ENCODE assay signal across 10 mouse cellular contexts in genomic region chr19:3907876-3908660, GRCm38 (mm10). TPM values are rescaled to one million over a fixed set of nuclear protein-coding genes. Genes with fewer than 3 reads are reported as not detected.
A peak's percentile ranks its signal among the peaks of the same experiment; 100 is the strongest.
DNase-seq lines count a peak whose midpoint lies in the region; ATAC-seq and TF ChIP-seq lines count a peak whose summit lies in the region.
"Had no signal": no experiment of that assay in that cellular context is flagged by ENCODE, and none has a peak within 500 bp of the region (broad histone marks: within the 10 kb centered on the region; RNA-seq: fewer than 3 reads in every experiment).

No protein-coding gene starts in this region.

- no peaks in the 10 kb centered on the region for H3K9me3 ChIP-seq in heart, embryonic 10.5 days
- no peaks in the 10 kb centered on the region for H3K9me3 ChIP-seq in midbrain, embryonic 15.5 days
- no peaks in the 10 kb centered on the region for H3K9me3 ChIP-seq in midbrain, postnatal 0 days (ENCODE audit: low read length)
- no peaks in the 10 kb centered on the region for H3K9me3 ChIP-seq in limb, embryonic 13.5 days
- H3K9me3 ChIP-seq in stomach, embryonic 16.5 days (replicated peaks; ENCODE audit: control insufficient read depth, low read length): no peaks in the 10 kb centered on the region

- H3K4me2 ChIP-seq in midbrain, embryonic 15.5 days: peak overlapping the region; percentile 57; the same call in 1 of the 2 replicates
- H3K4me2 ChIP-seq in midbrain, postnatal 0 days (ENCODE audit: low read depth, low read length, poor library complexity, severe bottlenecking): no peak overlapping the region
- peak overlapping the region; percentile 83 for H3K4me2 ChIP-seq in limb, embryonic 13.5 days (replicated peaks)
- peak overlapping the region; percentile 73 for H3K4me2 ChIP-seq in stomach, embryonic 16.5 days (ENCODE audit: low read depth, low read length)

- 91% methylated on average over 8 of the region's 8 CpGs for WGBS in heart, embryonic 10.5 days
- 87% methylated on average over 8 of the region's 8 CpGs for WGBS in midbrain, embryonic 15.5 days
- 91% methylated on average over 8 of the region's 8 CpGs for WGBS in midbrain, postnatal 0 days
- 84% methylated on average over 8 of the region's 8 CpGs for WGBS in limb, embryonic 13.5 days
- WGBS in stomach, embryonic 16.5 days: 72% methylated on average over 8 of the region's 8 CpGs

- peaks cover 54% of the 10 kb centered on the region for H3K4me1 ChIP-seq in heart, embryonic 10.5 days
- H3K4me1 ChIP-seq in midbrain, embryonic 15.5 days: peaks cover 27% of the 10 kb centered on the region
- peaks cover 4% of the 10 kb centered on the region; the same call in 1 of the 2 replicates for H3K4me1 ChIP-seq in midbrain, postnatal 0 days (ENCODE audit: insufficient read depth, low read length)
- H3K4me1 ChIP-seq in limb, embryonic 13.5 days: peaks cover 47% of the 10 kb centered on the region
- peaks cover 35% of the 10 kb centered on the region for H3K4me1 ChIP-seq in stomach, embryonic 16.5 days (ENCODE audit: control insufficient read depth, insufficient read depth, low read length)

- no peak for DNase-seq in heart, embryonic 10.5 days (ENCODE audit: low spot score)
- no peak for DNase-seq in heart, postnatal 10 days
- no peak for DNase-seq in midbrain, postnatal 0 days (ENCODE audit: low spot score)
- DNase-seq in adrenal gland, adult 18-20 months (ENCODE audit: low spot score in 2 of 2): no peak
- DNase-seq: cerebellum, postnatal 10 days had no signal

- intact Hi-C loops in heart, postnatal 10 days (cut with DNase I): no loop called here

- ATAC-seq in midbrain, embryonic 15.5 days (replicated peaks): no peak
- ATAC-seq in midbrain, postnatal 0 days (ENCODE audit: low FRiP score): no peak
- no peak for ATAC-seq in limb, embryonic 13.5 days (ENCODE audit: low FRiP score, low read depth)
- ATAC-seq in stomach, embryonic 16.5 days (ENCODE audit: insufficient read depth, low FRiP score): no peak
- no peak for ATAC-seq in monocyte, adult 5-6 weeks (replicated peaks; ENCODE audit: insufficient number of reproducible peaks, low FRiP score, low TSS enrichment, poor library complexity, severe bottlenecking)

- peak overlapping the region; percentile 68; the same call in 1 of the 2 replicates for H3K4me3 ChIP-seq in heart, embryonic 10.5 days
- no peak overlapping the region for H3K4me3 ChIP-seq in midbrain, embryonic 15.5 days
- no peak overlapping the region for H3K4me3 ChIP-seq in midbrain, postnatal 0 days (ENCODE audit: low read depth, low read length)
- peak overlapping the region; percentile 58 for H3K4me3 ChIP-seq in limb, embryonic 13.5 days
- H3K4me3 ChIP-seq in stomach, embryonic 16.5 days (replicated peaks; ENCODE audit: low read length): peak overlapping the region; percentile 85; the same call in 1 of the 2 replicates

- no peak overlapping the region for H3K27ac ChIP-seq in heart, embryonic 10.5 days
- no peak overlapping the region for H3K27ac ChIP-seq in midbrain, embryonic 15.5 days
- no peak overlapping the region for H3K27ac ChIP-seq in midbrain, postnatal 0 days (ENCODE audit: low read depth, low read length)
- H3K27ac ChIP-seq in limb, embryonic 13.5 days: no peak overlapping the region
- H3K27ac ChIP-seq in stomach, embryonic 16.5 days (ENCODE audit: low read length): peak overlapping the region; percentile 75; the same call in 1 of the 2 replicates

- no peak overlapping the region for H3K9ac ChIP-seq in midbrain, embryonic 15.5 days
- H3K9ac ChIP-seq in midbrain, postnatal 0 days (replicated peaks; ENCODE audit: low read length, poor library complexity, severe bottlenecking): no peak overlapping the region
- peak overlapping the region; percentile 76; the same call in 1 of the 2 replicates for H3K9ac ChIP-seq in limb, embryonic 13.5 days
- H3K9ac ChIP-seq in stomach, embryonic 16.5 days (ENCODE audit: low read length): peak overlapping the region; percentile 91

- no peaks in the 10 kb centered on the region for H3K27me3 ChIP-seq in heart, embryonic 10.5 days (ENCODE audit: insufficient read depth, poor library complexity, severe bottlenecking)
- 0 out of 2 replicates have a peak, but pooled peaks cover 5% of the 10 kb centered on the region for H3K27me3 ChIP-seq in midbrain, embryonic 15.5 days (replicated peaks)
- H3K27me3 ChIP-seq in midbrain, postnatal 0 days (ENCODE audit: insufficient read depth, low read length): no peaks in the 10 kb centered on the region
- no peaks in the 10 kb centered on the region for H3K27me3 ChIP-seq in limb, embryonic 13.5 days
- no peaks in the 10 kb centered on the region for H3K27me3 ChIP-seq in stomach, embryonic 16.5 days (ENCODE audit: control insufficient read depth, insufficient read depth, low read length)

- peaks cover 48% of the 10 kb centered on the region for H3K36me3 ChIP-seq in heart, embryonic 10.5 days
- H3K36me3 ChIP-seq in midbrain, embryonic 15.5 days (replicated peaks): peaks cover 3% of the 10 kb centered on the region; the same call in 1 of the 2 replicates
- H3K36me3 ChIP-seq in midbrain, postnatal 0 days (ENCODE audit: insufficient read depth, low read length): peaks cover 21% of the 10 kb centered on the region; the same call in 1 of the 2 replicates
- peaks cover 47% of the 10 kb centered on the region for H3K36me3 ChIP-seq in limb, embryonic 13.5 days
- H3K36me3 ChIP-seq in stomach, embryonic 16.5 days (ENCODE audit: control insufficient read depth, insufficient read depth, low read length): peaks cover 22% of the 10 kb centered on the region

- no peak for TF ChIP-seq CTCF in midbrain, postnatal 0 days (IDR thresholded peaks at IDR 0.05)

RNA-seq across cellular contexts. Expression of gene Tcirg1, which starts 1.1 kb away (rescaled TPM):
- 22.5 and 32.2 TPM in 2 replicates for polyA plus RNA-seq in heart, embryonic 10.5 days (2016; fragmentation: Nextera tagmentation; extraction: Ambion mirVana)
- total RNA-seq in heart, postnatal 10 days (2021): 10 to 100 TPM; 15.7 to 16.2 TPM
- 12.7 and 14.6 TPM in 2 replicates for polyA plus RNA-seq in midbrain, embryonic 15.5 days (2015; fragmentation: Nextera tagmentation; extraction: Ambion mirVana)
- 26.0 and 37.5 TPM in 2 replicates for total RNA-seq in midbrain, postnatal 0 days (2014; rRNA removed)
- 13.2 and 14.1 TPM in 2 replicates for polyA plus RNA-seq in midbrain, postnatal 0 days (2015; fragmentation: Nextera tagmentation; extraction: Ambion mirVana)
- polyA plus RNA-seq in limb, embryonic 13.5 days (2015; fragmentation: Nextera tagmentation; extraction: Ambion mirVana): 40.3 and 52.9 TPM in 2 replicates
- 43.1 and 46.6 TPM in 2 replicates for polyA plus RNA-seq in stomach, embryonic 16.5 days (2015; fragmentation: Nextera tagmentation; extraction: Ambion mirVana)
- 181 to 259 TPM (median 252 TPM) in 3 replicates for total RNA-seq in monocyte, adult 5-6 weeks (2017)
- total RNA-seq in adrenal gland, adult 18-20 months (2021): 10 to 100 TPM; 66.3 to 84.7 TPM

RNA-seq across cellular contexts. Expression of gene Ndufs8, which starts 4.5 kb away (rescaled TPM):
- polyA plus RNA-seq in heart, embryonic 10.5 days (2016; fragmentation: Nextera tagmentation; extraction: Ambion mirVana): 323 and 356 TPM in 2 replicates
- total RNA-seq in heart, postnatal 10 days (2021): 100 to 1,000 TPM; 358 to 371 TPM
- polyA plus RNA-seq in midbrain, embryonic 15.5 days (2015; fragmentation: Nextera tagmentation; extraction: Ambion mirVana): 246 and 258 TPM in 2 replicates
- total RNA-seq in midbrain, postnatal 0 days (2014; rRNA removed): 165 and 197 TPM in 2 replicates
- polyA plus RNA-seq in midbrain, postnatal 0 days (2015; fragmentation: Nextera tagmentation; extraction: Ambion mirVana): 292 and 333 TPM in 2 replicates
- 259 and 267 TPM in 2 replicates for polyA plus RNA-seq in limb, embryonic 13.5 days (2015; fragmentation: Nextera tagmentation; extraction: Ambion mirVana)
- polyA plus RNA-seq in stomach, embryonic 16.5 days (2015; fragmentation: Nextera tagmentation; extraction: Ambion mirVana): 271 and 298 TPM in 2 replicates
- 27.2 to 46.8 TPM (median 33.1 TPM) in 3 replicates for total RNA-seq in monocyte, adult 5-6 weeks (2017)
- total RNA-seq in adrenal gland, adult 18-20 months (2021): 100 to 1,000 TPM; 344 to 380 TPM

RNA-seq across cellular contexts. Expression of gene Aldh3b1, which starts 21.5 kb away (rescaled TPM):
- 2.1 and 3.0 TPM in 2 replicates for polyA plus RNA-seq in heart, embryonic 10.5 days (2016; fragmentation: Nextera tagmentation; extraction: Ambion mirVana)
- 1 to 10 TPM; 2.6 to 2.7 TPM for total RNA-seq in heart, postnatal 10 days (2021)
- 1.9 TPM in 2 replicates for polyA plus RNA-seq in midbrain, embryonic 15.5 days (2015; fragmentation: Nextera tagmentation; extraction: Ambion mirVana)
- total RNA-seq in midbrain, postnatal 0 days (2014; rRNA removed): 1.3 and 3.7 TPM in 2 replicates
- 2.1 and 2.8 TPM in 2 replicates for polyA plus RNA-seq in midbrain, postnatal 0 days (2015; fragmentation: Nextera tagmentation; extraction: Ambion mirVana)
- polyA plus RNA-seq in limb, embryonic 13.5 days (2015; fragmentation: Nextera tagmentation; extraction: Ambion mirVana): 1.1 and 1.3 TPM in 2 replicates
- polyA plus RNA-seq in stomach, embryonic 16.5 days (2015; fragmentation: Nextera tagmentation; extraction: Ambion mirVana): 3.5 and 4.9 TPM in 2 replicates
- 54.5 to 74.4 TPM (median 57.2 TPM) in 3 replicates for total RNA-seq in monocyte, adult 5-6 weeks (2017)
- 100 to 1,000 TPM in 1 of 2 experiments, 10 to 100 TPM in 1; 14.4 to 169 TPM for total RNA-seq in adrenal gland, adult 18-20 months (2021)

RNA-seq across cellular contexts. Expression of gene Unc93b1, which starts 26.9 kb away (rescaled TPM):
- polyA plus RNA-seq in heart, embryonic 10.5 days (2016; fragmentation: Nextera tagmentation; extraction: Ambion mirVana): 4.4 and 5.0 TPM in 2 replicates
- 10 to 100 TPM; 19.7 to 24.5 TPM for total RNA-seq in heart, postnatal 10 days (2021)
- 11.7 and 11.8 TPM in 2 replicates for polyA plus RNA-seq in midbrain, embryonic 15.5 days (2015; fragmentation: Nextera tagmentation; extraction: Ambion mirVana)
- 13.0 and 23.2 TPM in 2 replicates for total RNA-seq in midbrain, postnatal 0 days (2014; rRNA removed)
- 11.2 and 12.4 TPM in 2 replicates for polyA plus RNA-seq in midbrain, postnatal 0 days (2015; fragmentation: Nextera tagmentation; extraction: Ambion mirVana)
- polyA plus RNA-seq in limb, embryonic 13.5 days (2015; fragmentation: Nextera tagmentation; extraction: Ambion mirVana): 14.2 and 15.0 TPM in 2 replicates
- polyA plus RNA-seq in stomach, embryonic 16.5 days (2015; fragmentation: Nextera tagmentation; extraction: Ambion mirVana): 25.6 and 29.9 TPM in 2 replicates
- 243 to 349 TPM (median 322 TPM) in 3 replicates for total RNA-seq in monocyte, adult 5-6 weeks (2017)
- 10 to 100 TPM; 53.3 to 64.4 TPM for total RNA-seq in adrenal gland, adult 18-20 months (2021)

RNA-seq across cellular contexts. Expression of gene Aldh3b3, which starts 50.4 kb away (rescaled TPM):
- not detected in 2 replicates for polyA plus RNA-seq in heart, embryonic 10.5 days (2016; fragmentation: Nextera tagmentation; extraction: Ambion mirVana)
- under 1 TPM; 0.10 to 0.24 TPM for total RNA-seq in heart, postnatal 10 days (2021)
- polyA plus RNA-seq in midbrain, embryonic 15.5 days (2015; fragmentation: Nextera tagmentation; extraction: Ambion mirVana): not detected in 2 replicates
- total RNA-seq in midbrain, postnatal 0 days (2014; rRNA removed): not detected in 2 replicates
- not detected in 2 replicates for polyA plus RNA-seq in midbrain, postnatal 0 days (2015; fragmentation: Nextera tagmentation; extraction: Ambion mirVana)
- 0.05 TPM in 1 of 2 replicates, not detected in the other for polyA plus RNA-seq in limb, embryonic 13.5 days (2015; fragmentation: Nextera tagmentation; extraction: Ambion mirVana)
- 0.39 and 0.92 TPM in 2 replicates for polyA plus RNA-seq in stomach, embryonic 16.5 days (2015; fragmentation: Nextera tagmentation; extraction: Ambion mirVana)
- not detected in 3 replicates for total RNA-seq in monocyte, adult 5-6 weeks (2017)
- 1 to 10 TPM in 1 of 2 experiments, under 1 TPM in 1; 0.29 to 1.0 TPM for total RNA-seq in adrenal gland, adult 18-20 months (2021)
- total RNA-seq: layer of hippocampus, postnatal 14 days had no signal

Comparison
In these comparisons a context has a peak if more than half of its experiments do, and no peak if none do; other contexts are left out.
1. H3K4me3 ChIP-seq: peak in heart, embryonic 10.5 days (single experiment), limb, embryonic 13.5 days (single experiment) and stomach, embryonic 16.5 days (single experiment); none in midbrain, embryonic 15.5 days (single experiment) and midbrain, postnatal 0 days (single experiment).
2. H3K9ac ChIP-seq: peak in limb, embryonic 13.5 days (single experiment) and stomach, embryonic 16.5 days (single experiment); none in midbrain, embryonic 15.5 days (single experiment) and midbrain, postnatal 0 days (single experiment).